Mouse (Mus musculus): Measurements from ENCODE around the gene Map2k6. TPM values are rescaled to one million over a fixed set of nuclear protein-coding genes. Genes with fewer than 3 reads are reported as not detected.

Map2k6 gene
- polyA plus RNA-seq, 1 experiment from 2014 or later = 36.0 TPM

DNA sequence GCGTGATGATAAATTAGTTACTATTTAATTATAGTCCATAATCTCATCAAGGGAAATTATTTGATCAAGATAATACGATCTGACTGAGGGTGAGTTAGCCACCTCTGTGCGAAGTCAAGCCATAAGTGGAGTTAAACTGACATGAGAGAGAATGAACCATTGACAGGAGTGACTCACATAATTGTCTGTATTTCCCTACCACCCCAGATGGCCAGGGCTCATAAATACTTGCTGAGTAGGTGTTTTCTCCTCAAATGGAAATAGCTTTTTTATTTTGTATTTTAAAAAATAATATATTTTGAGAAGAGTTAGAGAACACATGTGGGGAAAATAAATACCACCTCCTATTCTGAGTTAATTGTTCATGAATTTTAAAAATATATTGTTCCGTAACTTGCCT lies 127.2 kb downstream of the Map2k6 start:
- H3K9me3 ChIP-seq = no peaks in the 10 kb centered on the region
- H3K27me3 ChIP-seq (ENCODE audit: poor library complexity, severe bottlenecking) = no peaks in the 10 kb centered on the region
- H3K36me3 ChIP-seq (replicated peaks) = peaks cover 11% of the 10 kb centered on the region
- no peak overlapping the region for H3K4me3 ChIP-seq
- WGBS = 93% methylated on average over 4 of the region's 4 CpGs
- no peak overlapping the region for H3K27ac ChIP-seq
- H3K4me1 ChIP-seq = no peaks in the 10 kb centered on the region
- DNase-seq (ENCODE audit: extremely low spot score, low spot score) = no peak

DNA sequence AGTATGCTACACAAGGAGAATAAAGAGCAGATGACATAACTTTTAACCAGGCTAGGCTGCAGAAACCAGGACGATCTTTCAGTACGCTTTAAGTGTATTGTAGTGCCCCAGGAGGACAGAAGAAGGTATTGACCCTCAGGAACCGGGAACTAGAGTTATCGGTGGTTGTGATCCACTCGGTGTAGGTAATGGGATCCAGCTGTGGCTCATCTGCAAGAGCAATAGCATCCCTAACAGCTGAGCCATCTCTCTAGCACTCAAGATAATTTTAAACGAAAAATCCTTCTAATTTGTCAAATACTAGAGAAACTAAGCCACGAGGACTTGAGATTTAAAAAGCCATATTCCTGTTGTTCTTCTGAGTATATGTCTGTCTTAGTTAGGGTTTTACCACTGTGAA lies 132.2 kb downstream of the Map2k6 start:
- DNase-seq (ENCODE audit: extremely low spot score, low spot score) = no peak
- Histone ChIP-seq H3K27me3 (ENCODE audit: poor library complexity, severe bottlenecking) (no peaks in the 10 kb centered on the region), H3K36me3 (replicated peaks) (no peaks in the 10 kb centered on the region), H3K9me3 (no peaks in the 10 kb centered on the region), H3K4me1 (no peaks in the 10 kb centered on the region), H3K4me3 (no peak overlapping the region), H3K27ac (no peak overlapping the region)
- WGBS = 83% methylated on average over 7 of the region's 7 CpGs

DNA sequence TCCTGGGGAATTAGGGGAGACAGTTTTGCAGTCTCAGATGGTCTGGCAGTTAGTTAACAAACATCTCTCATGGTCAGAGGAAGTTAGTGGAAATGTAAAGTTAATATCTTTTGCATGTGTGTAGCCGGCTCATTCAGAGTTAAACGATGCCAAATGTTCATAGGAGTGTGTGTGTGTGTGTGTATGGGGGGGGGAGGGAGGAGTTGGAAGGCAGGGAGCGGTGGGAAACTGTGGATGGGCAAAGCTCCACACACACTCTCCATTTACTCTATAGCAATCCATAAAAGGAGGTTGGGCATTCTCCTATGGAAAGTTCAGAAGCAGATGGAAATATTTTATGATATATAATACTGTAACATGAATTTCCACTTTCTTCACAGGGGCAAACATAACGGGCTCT lies 135.9 kb downstream of the Map2k6 start:
- Histone ChIP-seq H3K36me3 (replicated peaks) (no peaks in the 10 kb centered on the region), H3K9me3 (no peaks in the 10 kb centered on the region; the same call in 1 of the 2 replicates), H3K4me3 (no peak overlapping the region), H3K27me3 (ENCODE audit: poor library complexity, severe bottlenecking) (no peaks in the 10 kb centered on the region), H3K27ac (no peak overlapping the region), H3K4me1 (no peaks in the 10 kb centered on the region)
- 91% methylated on average over 4 of the region's 4 CpGs for WGBS
- no peak for DNase-seq (ENCODE audit: extremely low spot score, low spot score)

- H3K27me3 ChIP-seq (ENCODE audit: poor library complexity, severe bottlenecking) = no peaks in the 10 kb centered on the region
- 92% methylated on average over 2 of the region's 2 CpGs for WGBS
- no peaks in the 10 kb centered on the region for H3K36me3 ChIP-seq (replicated peaks)
- H3K4me3 ChIP-seq = no peak overlapping the region
- no peak overlapping the region for H3K27ac ChIP-seq
- DNase-seq (ENCODE audit: extremely low spot score, low spot score) = no peak
- peaks cover 4% of the 10 kb centered on the region; the same call in 1 of the 2 replicates for H3K9me3 ChIP-seq
- H3K4me1 ChIP-seq = no peaks in the 10 kb centered on the region
Measured at GRCm38 (mm10) chr11:110536533-110536932, 137.6 kb downstream of the Map2k6 start.

DNA sequence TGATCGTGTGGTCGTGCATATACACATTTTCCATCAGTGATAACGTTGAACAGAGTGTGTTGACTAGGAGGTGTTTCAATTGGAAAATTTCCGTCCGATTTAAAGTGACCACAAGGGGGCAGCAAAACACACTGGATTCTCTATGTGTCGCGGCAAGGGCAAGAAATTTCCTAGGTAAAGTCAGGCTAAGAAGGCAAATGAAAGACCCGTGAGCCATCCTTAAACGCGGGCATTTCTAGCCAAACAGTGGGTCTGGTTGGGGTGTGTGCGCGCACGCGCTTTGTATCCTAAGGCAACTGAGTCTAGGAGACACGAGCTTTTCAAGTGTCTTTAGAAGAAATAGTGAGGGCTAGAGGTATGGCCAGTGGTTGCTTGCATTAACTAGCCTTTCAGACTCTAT lies 138.7 kb downstream of the Map2k6 start:
- Histone ChIP-seq H3K27ac (no peak overlapping the region), H3K36me3 (replicated peaks) (no peaks in the 10 kb centered on the region), H3K4me3 (no peak overlapping the region; the same call in 1 of the 2 replicates), H3K4me1 (no peaks in the 10 kb centered on the region), H3K9me3 (peaks cover 4% of the 10 kb centered on the region; the same call in 1 of the 2 replicates), H3K27me3 (ENCODE audit: poor library complexity, severe bottlenecking) (no peaks in the 10 kb centered on the region)
- DNase-seq (ENCODE audit: extremely low spot score, low spot score) = peak; percentile 74
- 14% methylated on average over 15 of the region's 15 CpGs for WGBS

DNA sequence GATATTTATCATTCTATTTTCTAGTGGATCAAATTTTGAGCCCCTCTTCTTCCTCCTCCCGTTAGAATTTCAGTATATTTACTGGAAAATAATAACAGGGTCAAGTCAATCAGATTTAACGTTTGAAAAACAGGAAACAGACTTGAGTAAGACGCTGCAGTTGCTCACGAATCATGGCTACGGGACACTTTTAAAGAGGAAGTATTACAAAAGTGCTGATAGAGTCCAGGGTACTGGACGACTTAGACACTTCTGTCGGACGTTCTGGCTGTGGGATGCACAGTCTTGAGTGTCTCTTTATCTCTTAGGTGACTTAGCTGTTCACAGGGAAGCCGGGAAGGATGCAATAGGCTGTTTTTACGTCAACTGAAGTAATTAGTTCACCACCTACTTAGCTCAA lies 139.3 kb downstream of the Map2k6 start:
- Histone ChIP-seq H3K27me3 (ENCODE audit: poor library complexity, severe bottlenecking) (no peaks in the 10 kb centered on the region), H3K36me3 (replicated peaks) (no peaks in the 10 kb centered on the region), H3K27ac (no peak overlapping the region), H3K9me3 (peaks cover 4% of the 10 kb centered on the region; the same call in 1 of the 2 replicates), H3K4me3 (no peak overlapping the region), H3K4me1 (no peaks in the 10 kb centered on the region)
- no peak for DNase-seq (ENCODE audit: extremely low spot score, low spot score)
- WGBS = 85% methylated on average over 10 of the region's 10 CpGs

DNA sequence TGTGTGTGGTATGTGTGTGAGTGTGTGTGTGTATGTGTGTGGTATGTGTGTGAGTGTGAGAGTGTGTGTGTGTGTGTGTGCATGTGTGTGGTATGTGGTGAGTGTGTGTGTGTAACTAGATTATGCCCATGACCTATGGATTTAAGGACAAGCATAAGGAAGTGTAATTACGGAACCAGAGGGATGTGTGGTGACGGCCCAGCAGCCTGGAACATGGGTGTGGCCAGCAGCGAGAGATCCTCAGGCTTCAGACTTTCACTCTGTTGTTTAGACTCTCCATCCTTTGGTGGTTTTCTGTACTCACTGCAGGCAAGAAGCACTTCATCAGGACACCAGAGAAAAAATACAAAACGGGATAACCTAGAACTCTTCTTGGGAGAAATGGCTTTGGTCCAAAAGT lies 143.0 kb downstream of the Map2k6 start:
- 93% methylated on average over 4 of the region's 4 CpGs for WGBS
- no peaks in the 10 kb centered on the region for H3K27me3 ChIP-seq (ENCODE audit: poor library complexity, severe bottlenecking)

GRCm38 (mm10) chr11:110544419-110545210 lies 145.7 kb downstream of the Map2k6 start:
- no peak for DNase-seq (ENCODE audit: extremely low spot score, low spot score)
- Histone ChIP-seq H3K36me3 (replicated peaks) (no peaks in the 10 kb centered on the region), H3K27me3 (ENCODE audit: poor library complexity, severe bottlenecking) (no peaks in the 10 kb centered on the region), H3K4me1 (no peaks in the 10 kb centered on the region), H3K27ac (no peak overlapping the region), H3K9me3 (peaks cover 4% of the 10 kb centered on the region; the same call in 1 of the 2 replicates), H3K4me3 (no peak overlapping the region)
- 90% methylated on average over 11 of the region's 11 CpGs for WGBS

More for the DNA sequence above, 143.0 kb downstream of the Map2k6 start:
- H3K36me3 ChIP-seq (replicated peaks) = no peaks in the 10 kb centered on the region
- peaks cover 4% of the 10 kb centered on the region; the same call in 1 of the 2 replicates for H3K9me3 ChIP-seq
- no peak overlapping the region for H3K4me3 ChIP-seq
- H3K4me1 ChIP-seq = no peaks in the 10 kb centered on the region
- no peak for DNase-seq (ENCODE audit: extremely low spot score, low spot score)
- no peak overlapping the region for H3K27ac ChIP-seq

DNA sequence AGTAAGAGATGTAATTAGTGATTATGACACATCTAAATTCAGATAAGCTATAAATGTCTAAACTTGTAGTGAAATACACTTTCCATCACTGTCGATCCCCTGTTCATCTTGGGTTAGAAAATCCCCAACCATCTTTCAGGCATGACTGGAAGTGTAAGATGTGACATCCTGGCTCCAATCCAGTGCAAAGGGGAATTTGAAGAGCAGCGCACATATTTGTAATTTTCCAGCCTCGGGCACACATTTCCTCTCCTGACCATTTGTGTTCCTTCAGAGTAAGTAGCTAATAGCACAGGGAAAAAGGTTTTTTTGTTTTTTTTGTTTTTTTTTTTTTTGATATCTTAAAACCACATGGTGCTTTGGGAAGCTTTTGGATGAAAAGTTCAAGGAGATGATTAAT lies 146.5 kb downstream of the Map2k6 start:
- WGBS = 90% methylated on average over 3 of the region's 3 CpGs
- no peak for DNase-seq (ENCODE audit: extremely low spot score, low spot score)
- no peaks in the 10 kb centered on the region for H3K36me3 ChIP-seq (replicated peaks)

GRCm38 (mm10) chr11:110551471-110551967 lies 152.6 kb downstream of the Map2k6 start:
- H3K9me3 ChIP-seq = no peaks in the 10 kb centered on the region
- no peaks in the 10 kb centered on the region for H3K27me3 ChIP-seq (ENCODE audit: poor library complexity, severe bottlenecking)
- no peak overlapping the region for H3K4me3 ChIP-seq

More for the DNA sequence above, 146.5 kb downstream of the Map2k6 start:
- H3K27me3 ChIP-seq (ENCODE audit: poor library complexity, severe bottlenecking) = no peaks in the 10 kb centered on the region
- peaks cover 2% of the 10 kb centered on the region; the same call in 1 of the 2 replicates for H3K9me3 ChIP-seq
- H3K27ac ChIP-seq = no peak overlapping the region
- H3K4me3 ChIP-seq = no peak overlapping the region
- no peaks in the 10 kb centered on the region for H3K4me1 ChIP-seq

DNA sequence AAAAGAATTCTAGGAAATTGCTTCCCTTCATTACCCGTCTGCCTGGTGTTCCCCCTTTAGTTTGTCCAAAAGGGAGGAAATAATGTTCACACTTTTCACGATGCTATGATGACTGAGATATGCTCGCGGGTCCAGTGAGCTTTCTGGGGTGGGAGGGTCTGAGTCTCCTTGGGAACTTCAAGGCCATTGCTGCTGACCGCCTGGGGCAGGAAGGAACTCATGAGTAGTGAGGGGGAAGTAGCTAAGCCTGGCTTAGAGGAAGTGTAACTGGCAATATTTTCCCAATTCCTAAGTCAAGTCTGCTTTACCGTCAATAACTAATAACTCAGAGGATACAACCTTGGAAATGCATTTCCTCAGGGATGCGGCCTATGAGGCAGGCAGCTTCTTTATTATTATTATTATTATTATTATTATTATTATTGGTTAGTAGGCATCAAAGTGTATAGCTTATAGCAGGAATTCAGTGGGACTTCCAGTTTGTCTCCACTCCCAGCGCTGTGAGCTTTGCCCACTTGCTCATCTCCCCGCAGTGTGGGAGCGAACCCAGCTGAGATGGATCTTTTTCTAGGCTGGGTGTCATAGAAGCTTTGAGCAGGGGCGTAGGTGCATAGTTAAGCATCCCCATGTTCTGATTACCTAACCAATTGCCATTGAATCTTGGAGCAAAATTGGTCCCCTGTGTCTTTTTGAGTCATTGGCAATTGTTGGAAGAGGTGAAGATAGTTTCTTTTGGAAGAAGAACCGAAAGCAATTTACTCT lies 163.6 kb downstream of the Map2k6 start:
- 89% methylated on average over 12 of the region's 12 CpGs for WGBS
- Histone ChIP-seq H3K4me1 (no peaks in the 10 kb centered on the region), H3K27me3 (ENCODE audit: poor library complexity, severe bottlenecking) (no peaks in the 10 kb centered on the region), H3K36me3 (replicated peaks) (no peaks in the 10 kb centered on the region), H3K9me3 (no peaks in the 10 kb centered on the region), H3K4me3 (no peak overlapping the region), H3K27ac (no peak overlapping the region)
- DNase-seq (ENCODE audit: extremely low spot score, low spot score) = no peak

More at GRCm38 (mm10) chr11:110551471-110551967, 152.6 kb downstream of the Map2k6 start:
- Histone ChIP-seq H3K36me3 (replicated peaks) (no peaks in the 10 kb centered on the region), H3K4me1 (no peaks in the 10 kb centered on the region), H3K27ac (no peak overlapping the region)
- 86% methylated on average over 12 of the region's 12 CpGs for WGBS
- DNase-seq (ENCODE audit: extremely low spot score, low spot score) = no peak

DNA sequence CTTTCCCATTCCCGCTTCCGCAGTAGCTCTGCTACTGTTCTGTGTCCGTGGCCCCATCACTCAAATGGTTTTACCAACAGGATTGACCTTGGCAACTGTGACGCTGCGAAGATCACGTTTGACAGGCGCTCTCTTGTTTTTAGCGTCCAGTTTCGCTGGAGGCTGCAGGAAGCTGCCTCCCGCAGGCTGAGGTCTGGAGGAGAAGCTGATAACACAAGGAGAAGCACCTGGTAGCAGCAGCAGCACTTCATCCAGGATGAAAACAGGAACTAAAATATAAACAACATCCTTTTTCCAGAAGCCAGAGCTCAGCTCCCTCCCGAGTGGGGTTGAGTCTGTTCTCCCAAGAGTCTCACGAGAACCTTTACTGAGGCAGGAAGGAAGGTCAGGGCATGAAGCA lies 164.3 kb downstream of the Map2k6 start:
- no peak for DNase-seq (ENCODE audit: extremely low spot score, low spot score)
- Histone ChIP-seq H3K27ac (no peak overlapping the region), H3K27me3 (ENCODE audit: poor library complexity, severe bottlenecking) (no peaks in the 10 kb centered on the region), H3K4me3 (no peak overlapping the region), H3K36me3 (replicated peaks) (no peaks in the 10 kb centered on the region), H3K9me3 (no peaks in the 10 kb centered on the region), H3K4me1 (no peaks in the 10 kb centered on the region)
- 78% methylated on average over 12 of the region's 12 CpGs for WGBS

DNA sequence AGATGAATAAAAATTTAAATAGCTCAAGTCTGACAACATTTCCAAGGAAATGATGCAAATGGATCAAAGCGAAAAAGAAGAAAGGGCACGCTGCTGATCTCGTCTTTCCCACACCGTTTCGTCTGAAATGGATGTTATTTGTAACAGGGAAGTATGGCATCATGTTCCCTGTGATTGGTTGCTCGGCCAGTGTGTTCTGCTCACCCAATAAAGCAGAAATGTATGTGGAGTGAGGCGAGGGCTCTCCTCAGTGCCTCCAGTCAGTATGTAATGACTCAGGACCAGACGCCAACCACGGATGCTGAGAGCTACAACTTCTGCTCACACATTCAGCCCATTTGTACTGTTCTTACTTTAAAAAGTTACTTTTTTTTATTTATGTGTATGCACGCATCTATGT lies 164.9 kb downstream of the Map2k6 start:
- H3K36me3 ChIP-seq (replicated peaks) = no peaks in the 10 kb centered on the region

More for the DNA sequence above, 164.9 kb downstream of the Map2k6 start:
- Histone ChIP-seq H3K4me1 (no peaks in the 10 kb centered on the region), H3K27me3 (ENCODE audit: poor library complexity, severe bottlenecking) (no peaks in the 10 kb centered on the region), H3K27ac (no peak overlapping the region), H3K9me3 (no peaks in the 10 kb centered on the region), H3K4me3 (no peak overlapping the region)
- DNase-seq (ENCODE audit: extremely low spot score, low spot score) = no peak
- 89% methylated on average over 10 of the region's 10 CpGs for WGBS
